Mouse (Mus musculus): Measurements from ENCODE around the gene Psmd12.

Gene Psmd12

GRCm38 (mm10) chr11:107547351-107548203 is 68.3 kb downstream of the Psmd12 start, which contains the start of gene Helz:
TSS of gene Helz (plus strand) at chr11:107547930.
- H3K27me3 ChIP-seq (ENCODE audit: control insufficient read depth, insufficient read depth, low read length, poor library complexity, severe bottlenecking): no peaks in the 10 kb centered on the region
- DNase-seq (ENCODE audit: low read depth, low spot score): peak; percentile 83
- peaks cover 2% of the 10 kb centered on the region for H3K36me3 ChIP-seq (ENCODE audit: control insufficient read depth, insufficient read depth, low read length, poor library complexity, severe bottlenecking)

GRCm38 (mm10) chr11:107548204-107548975 is 69.1 kb downstream of the Psmd12 start:
- peaks cover 2% of the 10 kb centered on the region for H3K36me3 ChIP-seq (ENCODE audit: control insufficient read depth, insufficient read depth, low read length, poor library complexity, severe bottlenecking)
- DNase-seq (ENCODE audit: low read depth, low spot score): no peak
- no peaks in the 10 kb centered on the region for H3K27me3 ChIP-seq (ENCODE audit: control insufficient read depth, insufficient read depth, low read length, poor library complexity, severe bottlenecking)
